Mouse (Mus musculus): ENCODE measurements around the gene Ltc4s.
A peak's percentile ranks its signal among the peaks of the same experiment; 100 is the strongest.

Gene Ltc4s

GRCm38 (mm10) chr11:50245269-50245668, 6.9 kb upstream of the Ltc4s start:
- no peak for DNase-seq

- DNase-seq, result no peak
Measured at GRCm38 (mm10) chr11:50243926-50244325, 5.5 kb upstream of the Ltc4s start.

GRCm38 (mm10) chr11:50240235-50240911, 2.0 kb upstream of the Ltc4s start:
- no peak for DNase-seq

DNA sequence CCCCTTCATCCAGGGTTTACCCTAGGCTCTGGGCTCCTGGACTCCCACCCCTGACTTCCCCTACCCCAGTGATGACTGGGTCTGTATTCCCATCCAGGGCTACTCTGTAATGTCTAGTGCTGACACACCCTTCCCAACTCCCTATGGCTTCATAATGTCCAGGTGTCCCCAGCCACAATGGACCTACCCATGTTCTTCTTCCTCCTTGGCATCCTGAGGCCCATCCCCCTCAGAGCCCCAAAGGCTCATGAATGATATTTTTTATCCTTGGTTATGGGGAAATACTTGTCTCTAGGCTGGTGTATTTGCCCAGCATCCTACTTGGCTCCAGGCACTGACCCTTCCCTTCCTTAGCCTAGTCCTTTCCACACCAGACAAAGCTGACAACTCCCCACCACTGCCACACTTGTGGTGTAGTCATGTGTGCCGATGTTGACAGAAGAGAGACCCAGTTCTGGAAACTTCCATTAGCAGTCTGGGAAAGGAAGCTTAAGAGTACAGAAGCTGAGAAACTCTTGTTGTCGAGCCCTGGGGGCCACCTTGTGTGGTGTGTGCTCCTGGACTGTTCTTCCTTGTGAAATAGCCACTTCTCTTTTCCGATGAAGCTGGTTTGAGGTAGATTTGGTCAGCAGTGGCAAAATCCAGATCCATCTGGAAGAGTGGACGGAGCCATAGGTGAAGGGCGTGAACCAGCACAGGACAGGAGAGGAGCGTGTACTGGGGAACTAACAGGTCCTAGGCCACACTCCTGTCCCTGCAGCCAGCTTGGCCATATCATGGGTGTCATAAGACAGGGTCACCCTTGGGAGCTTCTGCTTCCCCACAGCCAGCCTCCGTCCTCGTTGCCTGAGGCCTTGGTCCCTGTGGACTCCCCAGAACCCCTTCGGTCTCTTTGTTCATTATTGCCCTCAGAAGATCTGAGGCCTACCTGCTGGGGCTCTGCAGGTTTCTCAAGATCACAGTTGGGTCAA, 690 bp upstream of the Ltc4s start:
- no peak for DNase-seq

DNA sequence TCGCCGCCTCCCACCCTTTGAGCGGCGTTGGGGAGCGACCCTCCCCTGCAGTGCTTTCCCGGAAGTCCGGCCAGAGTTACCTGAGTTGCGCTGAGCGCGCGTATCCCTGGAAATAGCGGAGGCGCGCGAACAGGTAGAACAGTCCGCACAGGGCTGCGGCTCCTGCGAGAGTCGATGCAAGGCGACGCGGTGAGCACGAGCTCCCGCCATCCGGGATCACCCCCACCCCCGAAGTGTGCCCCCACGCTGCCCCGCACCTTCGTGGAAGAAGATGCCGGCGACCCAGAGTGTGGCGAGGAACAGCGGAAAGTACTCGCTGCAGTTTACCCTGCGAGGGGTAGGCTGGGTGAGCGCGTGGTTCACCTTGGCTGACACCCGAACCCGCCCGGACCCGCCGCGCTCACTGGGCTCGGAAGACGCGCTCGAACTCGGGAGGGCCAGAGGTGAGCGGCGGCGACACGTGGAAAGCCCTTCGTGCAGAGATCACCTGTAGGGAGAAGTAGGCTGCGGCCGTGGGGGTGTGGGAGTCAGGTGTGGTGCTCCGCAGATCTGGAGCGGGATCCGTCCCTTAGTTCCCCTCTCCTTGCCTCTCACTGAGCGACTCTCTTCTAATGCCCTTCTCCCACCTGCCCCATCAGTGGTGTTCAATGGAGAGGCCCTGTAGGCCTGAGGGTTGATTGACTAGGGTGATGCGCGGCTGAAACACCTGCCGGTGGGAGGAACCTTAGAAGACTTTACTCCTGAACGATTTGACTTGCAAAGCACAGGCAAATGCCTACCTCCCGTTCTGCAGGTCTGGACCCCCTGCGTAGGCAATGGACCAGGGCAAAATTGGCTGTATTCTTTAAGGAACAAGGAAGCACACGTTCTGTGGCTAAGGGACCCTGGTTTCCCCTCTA, 1.2 kb downstream of the Ltc4s start:
- DNase-seq, result no peak

DNA sequence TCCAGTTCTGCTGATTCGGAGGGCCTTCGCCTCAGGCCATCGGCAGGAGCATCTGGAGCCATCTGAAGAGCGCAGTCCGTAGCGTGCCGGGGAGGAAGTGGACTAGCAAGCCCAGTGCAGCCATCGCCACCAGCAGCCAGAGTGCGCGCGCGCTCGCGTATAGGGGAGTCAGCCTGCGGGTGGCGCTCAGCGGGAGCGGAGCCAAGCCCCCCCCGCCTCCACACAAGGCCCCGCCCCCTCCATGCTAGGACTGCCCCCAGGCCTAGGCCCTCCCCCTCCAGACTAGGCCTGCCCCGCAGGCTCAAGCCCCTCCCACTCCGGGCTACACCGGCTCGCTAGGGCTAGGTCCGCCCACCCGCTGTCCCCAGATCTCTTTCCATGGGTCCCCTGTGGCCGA, 1.9 kb downstream of the Ltc4s start:
- peak; percentile 94 for DNase-seq

DNA sequence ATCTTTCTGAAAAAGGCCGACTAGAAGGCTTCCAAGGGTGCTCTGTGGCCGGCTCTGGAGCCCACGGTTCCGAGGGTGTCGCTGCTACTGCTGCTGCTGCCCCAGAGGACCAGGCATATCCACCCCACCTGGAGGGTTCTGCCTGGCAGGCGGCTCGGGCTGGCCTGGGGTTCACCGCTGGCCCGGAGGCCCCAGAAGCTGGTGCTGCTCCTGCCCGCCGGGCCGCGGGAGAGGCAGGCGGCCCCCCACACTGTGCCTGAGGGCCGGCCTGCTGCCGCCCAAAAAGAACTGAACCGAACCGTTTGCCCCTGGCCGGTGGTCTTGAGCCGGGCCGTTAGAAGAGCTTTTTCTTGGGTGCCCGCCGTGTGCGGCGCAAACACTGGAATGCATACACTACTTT, 3.8 kb downstream of the Ltc4s start:
- DNase-seq, result no peak

GRCm38 (mm10) chr11:50233993-50234392, 4.4 kb downstream of the Ltc4s start:
- no peak for DNase-seq

GRCm38 (mm10) chr11:50233022-50233421, 5.4 kb downstream of the Ltc4s start:
- DNase-seq, result no peak

DNA sequence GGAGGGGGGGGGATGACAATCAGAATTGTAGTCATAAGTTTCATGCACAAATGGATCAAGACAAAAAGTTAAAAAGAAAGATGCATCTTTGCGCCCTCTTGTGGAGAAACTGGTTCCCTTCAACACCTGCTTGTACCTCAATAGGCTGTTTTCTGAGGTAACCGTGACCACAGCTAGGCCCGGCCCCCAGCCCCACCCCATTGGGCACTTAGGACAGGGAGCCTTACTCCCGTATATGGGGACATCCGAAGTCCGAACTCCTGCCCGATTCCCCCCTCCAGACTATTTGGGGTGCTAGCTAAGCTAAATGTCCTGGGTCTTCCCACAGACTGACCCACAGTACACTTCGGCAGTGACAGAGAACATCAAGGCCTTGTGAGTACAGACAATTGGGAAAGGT, 7.0 kb downstream of the Ltc4s start:
- peak; percentile 71 for DNase-seq

DNA sequence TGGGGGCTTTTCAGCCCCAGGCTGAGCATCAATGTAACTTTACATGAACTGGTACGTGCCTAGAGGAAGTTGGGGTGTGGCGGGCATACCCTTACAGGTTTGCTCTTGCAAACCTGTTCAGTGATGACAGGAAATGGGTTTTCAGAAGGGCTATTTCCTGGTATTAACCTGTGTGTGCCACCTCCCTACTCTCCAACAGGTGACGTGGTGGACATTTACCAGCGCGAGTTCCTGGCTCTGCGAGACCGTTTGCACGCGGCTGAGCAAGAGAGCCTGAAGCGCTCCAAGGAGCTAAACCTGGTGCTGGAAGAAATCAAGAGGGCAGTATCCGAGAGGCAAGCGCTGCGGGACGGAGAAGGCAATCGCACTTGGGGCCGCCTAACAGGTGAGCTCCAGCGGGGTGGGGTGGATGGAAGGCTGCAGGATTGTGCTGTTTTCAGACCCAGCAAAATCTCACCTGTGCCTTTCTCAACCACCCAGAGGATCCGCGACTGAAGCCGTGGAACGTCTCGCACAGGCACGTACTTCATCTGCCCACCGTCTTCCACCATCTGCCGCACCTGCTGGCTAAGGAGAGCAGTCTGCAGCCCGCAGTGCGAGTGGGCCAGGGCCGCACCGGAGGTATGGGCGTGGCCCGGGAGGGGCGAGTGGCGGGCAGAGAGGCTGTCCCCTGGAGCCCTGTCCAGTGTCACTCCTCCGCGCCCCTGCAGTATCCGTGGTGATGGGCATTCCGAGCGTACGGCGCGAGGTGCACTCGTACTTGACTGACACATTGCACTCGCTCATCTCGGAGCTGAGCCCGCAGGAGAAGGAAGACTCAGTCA, 7.7 kb downstream of the Ltc4s start:
- no peak for DNase-seq

- no peak for DNase-seq
Measured at GRCm38 (mm10) chr11:50229252-50229910, 9.0 kb downstream of the Ltc4s start.

- DNase-seq, result no peak
Measured at GRCm38 (mm10) chr11:50228772-50229171, 9.6 kb downstream of the Ltc4s start.

DNA sequence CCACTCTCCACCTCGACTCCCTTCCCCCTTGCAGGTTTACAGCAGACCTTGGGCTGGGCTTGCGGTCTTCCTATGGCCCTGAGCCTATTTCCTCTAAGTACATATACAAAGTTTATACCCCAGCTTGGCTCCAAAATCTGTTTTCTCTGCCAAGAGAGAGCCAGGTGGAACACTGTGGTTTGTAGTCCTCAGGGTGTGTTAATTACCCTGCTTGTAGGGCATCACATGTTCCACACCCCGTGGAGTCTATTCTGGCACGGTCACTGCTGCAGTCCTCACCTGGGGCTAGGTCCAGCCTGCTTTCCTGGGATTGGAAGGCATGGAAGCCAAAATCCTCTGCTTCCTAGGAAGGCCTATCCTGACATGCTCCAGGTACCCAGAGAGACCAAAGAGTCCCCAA, 10.7 kb downstream of the Ltc4s start:
- DNase-seq, result no peak

- DNase-seq, result no peak
Measured at GRCm38 (mm10) chr11:50227226-50227625, 11.2 kb downstream of the Ltc4s start.

DNA sequence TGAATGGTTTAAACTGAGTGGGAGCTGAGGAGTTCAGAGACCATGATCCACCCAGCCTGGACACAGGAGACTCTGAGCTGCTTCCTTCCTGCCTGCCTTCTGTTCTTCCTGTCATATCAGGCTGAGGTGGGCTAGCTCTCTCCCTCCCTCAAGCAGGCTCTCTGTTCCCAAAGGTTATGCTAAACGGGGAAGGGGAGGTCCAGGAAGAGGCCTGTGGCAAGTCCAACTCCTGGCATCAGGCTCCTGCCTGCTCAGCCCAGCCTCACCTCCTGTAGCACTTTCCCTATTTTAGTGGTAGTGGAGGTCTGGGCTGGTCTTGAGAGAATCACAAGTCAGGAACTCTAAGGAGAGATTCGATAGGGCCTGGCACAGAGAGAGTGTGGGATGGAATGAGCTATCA, 12.0 kb downstream of the Ltc4s start:
- no peak for DNase-seq

DNA sequence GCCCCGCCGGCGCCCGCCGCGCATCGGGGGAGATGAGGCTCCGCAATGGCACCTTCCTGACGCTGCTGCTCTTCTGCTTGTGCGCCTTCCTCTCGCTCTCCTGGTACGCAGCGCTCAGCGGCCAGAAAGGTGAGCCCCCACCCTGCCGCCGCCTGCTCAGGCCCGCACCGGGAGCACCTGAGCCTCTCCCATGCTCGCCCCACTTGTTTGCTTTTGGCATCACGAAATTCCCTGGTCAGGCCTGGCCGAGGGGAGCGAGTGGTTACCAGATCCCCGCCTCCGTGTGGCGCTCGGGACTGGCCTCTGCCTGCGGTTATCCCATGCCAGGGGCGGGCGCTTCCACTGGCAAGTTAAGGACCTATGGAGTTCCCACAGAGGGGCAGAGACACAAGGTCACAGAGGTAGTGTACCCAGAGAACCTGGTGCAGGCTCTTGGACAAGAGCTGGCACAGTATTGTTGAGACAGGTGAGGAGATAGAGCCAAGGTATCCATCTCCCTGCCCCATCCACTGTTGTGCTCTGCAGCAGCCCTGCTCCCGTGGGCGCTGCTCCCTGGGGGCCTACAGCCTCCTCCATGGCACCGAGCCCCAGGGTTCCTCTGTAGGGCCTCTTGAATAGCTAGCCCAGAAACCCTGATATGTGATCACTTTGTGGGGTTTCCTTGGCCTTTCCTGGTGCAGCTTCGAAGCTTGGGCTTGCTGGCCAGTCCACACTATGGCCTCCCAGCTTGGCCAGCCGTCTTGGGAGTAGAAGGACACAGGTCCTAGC, 12.6 kb downstream of the Ltc4s start:
- DNase-seq, result peak; percentile 54

DNA sequence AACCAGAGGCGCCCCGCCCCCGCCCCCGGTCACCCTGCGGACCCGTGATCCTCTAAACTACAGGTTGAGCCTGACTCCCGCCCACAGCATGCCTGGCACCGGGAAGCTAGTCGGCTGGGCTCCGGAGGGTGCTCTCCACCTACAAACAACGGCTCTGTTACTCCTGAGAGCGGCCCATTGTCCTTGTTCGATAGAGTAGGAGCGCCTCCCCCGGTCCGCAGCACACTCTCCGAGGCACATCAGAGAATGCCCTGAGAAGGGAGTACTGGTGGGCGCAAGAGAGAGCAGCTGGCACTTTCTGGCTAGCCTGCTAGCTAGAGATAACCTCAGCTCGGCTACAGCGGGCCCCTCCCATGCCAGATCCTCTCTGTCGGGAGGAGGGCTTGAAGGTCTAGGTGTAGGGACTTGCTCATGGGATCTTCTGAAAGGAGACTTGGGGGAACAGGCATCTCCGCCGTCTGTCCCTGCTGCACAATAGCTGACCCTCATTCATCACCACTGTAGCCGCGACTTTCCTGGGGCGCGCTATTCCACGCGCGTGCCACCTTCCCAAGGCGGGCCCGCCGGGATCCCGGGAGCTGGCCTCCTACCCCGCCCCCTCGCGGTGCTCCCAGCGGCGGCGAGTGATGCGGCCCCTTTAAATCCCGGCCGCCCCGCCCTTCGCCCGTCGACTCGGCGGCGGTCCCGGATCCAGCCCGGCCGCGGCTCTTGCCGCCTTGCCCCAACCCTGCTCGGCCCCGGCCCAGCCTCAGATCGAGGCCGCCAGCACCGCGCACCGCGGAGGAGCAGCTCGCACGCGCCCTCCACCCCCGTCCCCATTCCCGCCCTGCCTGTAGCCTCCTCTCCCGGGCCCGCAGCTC, 13.5 kb downstream of the Ltc4s start:
- DNase-seq, result peak; percentile 71

GRCm38 (mm10) chr11:50223783-50224662, 14.4 kb downstream of the Ltc4s start:
- DNase-seq, result no peak

Measured in thymus, postnatal 14 days (tissue).